Mouse (Mus musculus) CD4-positive, CD25-positive, alpha-beta regulatory T cell, adult 4 months (primary cell): Measurements from ENCODE around the gene Capn12. TPM values are rescaled to one million over a fixed set of nuclear protein-coding genes. Genes with fewer than 3 reads are reported as not detected.

Source experiments
- ATAC-seq: one replicate; pipeline ENCODE4 v1.8.0; 2017
- polyA plus RNA-seq, 2 experiments: library from polyadenylated mRNA; unstranded; fragments of 100-300 nt; shearing (Covaris generic); gene quantifications; one replicate each; pipeline ENCODE4 v1.2.1; 2017

Capn12 gene
- polyA plus RNA-seq, 2 experiments from 2014 or later = not detected

- no peak for ATAC-seq
Observed at GRCm38 (mm10) chr7:28921722-28922465, 40.7 kb downstream of the Capn12 start.

DNA sequence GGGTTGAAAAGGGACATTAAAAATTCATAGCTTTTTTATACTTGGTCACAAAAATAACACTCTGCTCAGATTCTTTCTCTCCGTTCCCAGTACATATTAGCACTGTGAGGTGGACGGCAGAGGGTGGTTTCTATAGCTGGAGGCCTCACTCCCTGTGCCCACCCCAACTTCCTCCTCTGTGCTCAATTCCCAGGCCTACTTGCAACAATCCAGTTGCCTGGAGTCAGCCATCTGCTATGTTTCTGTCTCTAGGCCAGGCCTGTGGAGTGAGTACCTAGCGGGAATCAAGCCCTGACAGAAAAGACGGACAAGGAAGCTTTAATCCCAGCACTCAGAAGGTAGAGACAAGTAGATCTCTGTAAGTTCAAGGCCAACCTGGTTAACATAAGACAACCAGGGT lies 41.4 kb downstream of the Capn12 start:
- ATAC-seq = no peak

DNA sequence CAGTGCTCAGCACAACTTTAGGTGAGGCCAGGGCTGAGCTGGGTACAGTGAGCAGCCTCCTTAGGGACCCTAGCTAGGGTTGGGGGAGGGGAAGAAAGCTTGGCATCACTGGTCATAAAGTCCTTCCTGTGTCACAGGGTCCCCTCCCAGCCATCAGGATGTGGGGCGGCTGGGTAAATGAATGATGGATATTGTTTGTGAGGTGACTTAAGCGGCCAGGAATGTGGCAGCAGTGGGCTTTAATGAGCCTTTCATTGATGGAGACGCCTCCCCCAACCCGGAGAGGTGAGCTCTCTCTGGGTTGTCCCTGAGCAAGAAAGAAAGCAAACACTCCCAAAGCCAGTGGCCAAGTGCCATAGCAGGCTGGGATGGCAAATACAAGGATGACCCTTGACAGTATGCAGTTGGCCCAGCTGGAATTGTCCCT lies 42.7 kb downstream of the Capn12 start:
- no peak for ATAC-seq

DNA sequence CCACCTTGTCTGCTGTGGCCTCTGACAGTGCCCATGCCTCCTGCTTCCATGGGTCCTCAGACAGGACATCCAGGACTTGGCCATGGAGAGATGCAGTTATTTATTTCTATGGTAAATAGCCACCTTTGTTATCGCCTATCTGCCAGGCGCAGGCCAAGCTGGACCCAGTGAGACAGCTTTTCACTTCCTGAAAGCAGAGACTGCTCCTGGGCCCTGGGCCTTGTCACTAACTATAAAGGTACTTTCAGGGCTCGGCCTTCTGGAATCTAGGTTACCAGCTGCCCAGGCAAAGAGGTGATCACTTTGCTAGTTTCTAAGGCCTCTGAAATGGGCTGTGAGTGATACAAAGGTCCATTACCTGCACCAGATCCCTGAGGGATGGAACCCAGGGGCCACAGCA lies 43.6 kb downstream of the Capn12 start:
- ATAC-seq = no peak

GRCm38 (mm10) chr7:28925317-28925716 lies 44.1 kb downstream of the Capn12 start:
- no peak for ATAC-seq

GRCm38 (mm10) chr7:28926172-28926571 lies 45.0 kb downstream of the Capn12 start:
- ATAC-seq = no peak

GRCm38 (mm10) chr7:28929381-28929780 lies 48.2 kb downstream of the Capn12 start:
- ATAC-seq = no peak

DNA sequence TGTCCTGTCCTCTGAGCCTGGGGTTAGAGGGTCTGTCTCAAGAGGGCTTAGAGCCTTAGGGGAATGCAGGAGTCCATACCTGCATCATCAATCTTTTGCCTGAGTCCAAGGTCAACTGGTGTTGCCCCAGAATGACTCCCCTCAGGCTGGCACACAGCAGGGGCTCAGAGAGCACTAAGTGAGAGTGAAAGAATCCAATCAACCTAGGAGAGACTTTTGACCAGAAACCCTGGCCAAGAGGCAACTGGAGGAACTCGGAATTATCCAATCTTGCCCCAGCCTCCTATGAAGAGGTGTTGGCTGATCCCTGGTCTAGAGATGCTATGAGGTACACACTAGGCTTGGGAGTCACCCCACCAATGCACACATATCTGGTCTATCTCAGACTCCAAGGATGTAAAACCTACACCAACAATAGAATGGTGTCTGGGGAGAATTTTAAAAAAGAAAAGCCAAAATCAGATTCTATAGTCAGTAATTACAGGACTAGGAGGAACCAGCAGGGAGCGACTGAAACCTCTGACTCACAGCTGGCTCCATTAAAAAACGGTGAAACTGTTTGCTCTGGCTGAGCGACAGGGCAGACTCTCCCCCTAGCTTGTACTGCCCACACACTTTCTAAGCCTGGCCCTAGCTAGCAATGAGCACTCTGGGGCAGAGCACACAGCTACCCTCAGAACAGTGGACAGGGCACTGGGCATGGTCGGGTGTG lies 49.3 kb downstream of the Capn12 start:
- ATAC-seq = no peak

GRCm38 (mm10) chr7:28931032-28931694 lies 49.9 kb downstream of the Capn12 start:
- ATAC-seq = no peak

GRCm38 (mm10) chr7:28931695-28932039 lies 50.4 kb downstream of the Capn12 start:
- ATAC-seq = no peak

DNA sequence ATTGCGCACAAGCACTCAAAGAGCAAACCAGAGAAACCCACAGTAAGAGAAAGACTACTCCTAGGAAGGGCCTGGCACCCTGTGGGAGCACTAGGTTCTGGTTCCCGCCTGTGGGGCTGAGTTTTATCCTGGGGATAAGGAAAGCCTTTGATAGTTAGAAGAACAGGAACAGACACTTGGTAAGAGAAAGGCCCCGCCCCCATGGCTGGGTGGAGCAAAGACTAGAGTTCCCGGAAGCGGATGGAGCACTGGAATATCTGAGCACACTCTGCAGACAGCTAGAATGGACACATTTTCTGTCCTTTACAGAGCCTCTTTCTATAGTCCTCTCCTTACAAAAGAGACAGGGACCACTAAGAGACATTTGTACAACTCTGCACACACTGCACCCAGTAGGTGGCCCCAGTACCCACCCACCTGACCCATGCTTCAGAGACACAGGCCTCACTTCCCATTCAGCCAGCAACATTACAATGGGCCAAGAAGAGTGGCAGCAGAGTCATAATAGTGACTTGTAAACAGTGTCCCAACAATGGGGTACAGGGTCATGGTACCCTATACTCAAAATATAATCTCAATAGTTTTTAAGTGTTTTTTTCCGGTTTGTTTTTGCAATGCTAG lies 51.3 kb downstream of the Capn12 start:
- no peak for ATAC-seq

GRCm38 (mm10) chr7:28933825-28934224 lies 52.6 kb downstream of the Capn12 start:
- no peak for ATAC-seq

GRCm38 (mm10) chr7:28936787-28937186 lies 55.6 kb downstream of the Capn12 start:
- no peak for ATAC-seq

GRCm38 (mm10) chr7:28938654-28939053 lies 57.4 kb downstream of the Capn12 start:
- ATAC-seq = no peak

GRCm38 (mm10) chr7:28939418-28940183 lies 58.4 kb downstream of the Capn12 start:
- no peak for ATAC-seq

DNA sequence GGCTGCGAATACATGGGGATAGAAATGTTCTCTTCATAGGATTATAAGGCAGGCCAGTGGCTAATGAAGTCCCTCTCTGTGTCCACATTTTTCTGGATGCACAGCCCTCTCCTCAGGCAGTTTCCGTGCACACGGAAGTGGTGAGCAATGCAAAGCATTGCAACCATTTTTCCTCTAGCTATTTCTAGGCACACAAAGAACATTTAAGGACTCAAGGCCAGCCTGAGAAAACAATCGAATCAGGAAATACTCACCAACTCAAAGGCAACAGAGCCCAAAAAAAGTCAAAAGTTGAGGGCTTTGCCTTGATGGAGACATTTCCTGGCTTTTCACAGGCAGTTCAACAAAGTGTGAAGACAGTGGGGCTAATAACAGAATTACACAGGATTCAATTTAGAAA lies 59.9 kb downstream of the Capn12 start:
- ATAC-seq = no peak

- no peak for ATAC-seq
Observed at GRCm38 (mm10) chr7:28941542-28941941, 60.3 kb downstream of the Capn12 start.

Other genes starting within 250 kb of the Capn12 start
- 1 to 10 TPM; 1.6 to 2.2 TPM for gene Fbxo27, start 188.6 kb upstream of the Capn12 start, polyA plus RNA-seq
- gene Fbxo17, start 164.6 kb upstream of the Capn12 start, polyA plus RNA-seq = 10 to 100 TPM in 1 of 2 experiments, 1 to 10 TPM in 1; 9.8 to 15.6 TPM
- 10 to 100 TPM; 66.3 to 68.5 TPM for gene Mrps12, start 139.6 kb upstream of the Capn12 start, polyA plus RNA-seq
- gene Sars2, start 139.4 kb upstream of the Capn12 start, polyA plus RNA-seq = 10 to 100 TPM in 1 of 2 experiments, 1 to 10 TPM in 1; 8.5 to 11.7 TPM
- gene Ccer2, start 125.2 kb upstream of the Capn12 start, polyA plus RNA-seq = not detected
- 100 to 1,000 TPM in 1 of 2 experiments, 10 to 100 TPM in 1; 96.8 to 128 TPM for gene Sirt2, start 114.7 kb upstream of the Capn12 start, polyA plus RNA-seq
- gene Nfkbib, start 113.9 kb upstream of the Capn12 start, polyA plus RNA-seq = 10 to 100 TPM; 54.3 to 56.8 TPM
- 100 to 1,000 TPM; 197 to 273 TPM for gene Rinl, start 92.5 kb upstream of the Capn12 start, polyA plus RNA-seq
- 100 to 1,000 TPM; 181 to 326 TPM for gene Hnrnpl, start 72.9 kb upstream of the Capn12 start, polyA plus RNA-seq
- gene Ech1, start 56.2 kb upstream of the Capn12 start, polyA plus RNA-seq = 100 to 1,000 TPM; 198 to 237 TPM
- 10 to 100 TPM; 28.0 to 57.1 TPM for gene Lgals4, start 47.6 kb upstream of the Capn12 start, polyA plus RNA-seq
- gene Lgals7, start 17.6 kb upstream of the Capn12 start, polyA plus RNA-seq = 1 to 10 TPM; 1.1 to 1.6 TPM
- 100 to 1,000 TPM in 1 of 2 experiments, 10 to 100 TPM in 1; 82.6 to 106 TPM for gene Actn4, start 80.9 kb downstream of the Capn12 start, polyA plus RNA-seq
- gene Eif3k, start 100.4 kb downstream of the Capn12 start, polyA plus RNA-seq = 100 to 1,000 TPM; 656 to 763 TPM
- 100 to 1,000 TPM in 1 of 2 experiments, 10 to 100 TPM in 1; 93.7 to 171 TPM for gene Map4k1, start 100.6 kb downstream of the Capn12 start, polyA plus RNA-seq
- gene Ryr1, start 243.8 kb downstream of the Capn12 start, polyA plus RNA-seq = under 1 TPM in 1 of 2 experiments, not detected in 1; 0.05 TPM